ENCODE assay signal across 10 mouse cellular contexts in the genomic region with DNA sequence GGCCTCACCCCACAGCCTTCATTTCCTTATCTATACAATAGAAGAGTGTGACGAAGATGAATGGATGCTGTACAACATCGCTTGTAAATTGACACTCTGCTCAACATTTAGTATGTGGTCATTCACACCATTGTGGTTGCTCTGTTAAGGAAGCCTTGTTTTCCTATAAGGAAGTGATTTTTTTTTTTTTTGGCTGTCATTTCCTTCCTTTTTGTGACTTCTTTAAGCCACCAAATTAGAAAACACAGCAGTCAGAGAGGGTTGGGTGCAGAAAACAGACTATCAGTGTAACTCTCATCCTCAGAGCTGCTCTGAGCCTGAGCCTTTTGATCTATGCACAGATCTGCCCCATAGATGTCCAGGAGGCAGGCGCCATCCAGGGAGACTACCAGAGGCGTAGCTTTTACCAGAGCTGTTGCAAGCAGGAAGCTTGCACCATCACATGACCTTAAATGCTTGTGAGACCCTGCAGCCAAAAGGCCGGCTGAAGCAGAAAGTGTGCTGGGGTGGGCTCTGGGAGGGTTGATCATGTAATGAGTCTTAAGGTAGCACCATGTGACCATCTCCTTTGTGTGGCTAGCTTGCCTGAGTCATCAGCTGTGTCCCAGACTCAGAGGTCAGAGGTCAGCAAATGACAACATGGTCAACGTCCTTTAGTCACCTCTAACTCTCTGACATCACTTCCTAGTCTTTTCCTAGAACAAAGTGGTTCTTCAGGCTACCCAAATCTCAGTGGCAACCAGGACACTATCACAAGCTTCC. TPM values are rescaled to one million over a fixed set of nuclear protein-coding genes. Genes with fewer than 3 reads are reported as not detected.
A peak's percentile ranks its signal among the peaks of the same experiment; 100 is the strongest.
DNase-seq lines count a peak whose midpoint lies in the region; ATAC-seq and TF ChIP-seq lines count a peak whose summit lies in the region.
"Had no signal": no experiment of that assay in that cellular context is flagged by ENCODE, and none has a peak within 500 bp of the region (broad histone marks: within the 10 kb centered on the region; RNA-seq: fewer than 3 reads in every experiment).

No protein-coding gene starts in this region.

- no peak overlapping the region for H3K4me2 ChIP-seq in heart, embryonic 13.5 days
- H3K4me2 ChIP-seq in liver, embryonic 13.5 days, result no peak overlapping the region
- no peak overlapping the region for H3K4me2 ChIP-seq in intestine, postnatal 0 days (replicated peaks; ENCODE audit: low read depth)
- H3K4me2 ChIP-seq: neural tube, embryonic 13.5 days had no signal

- no peak overlapping the region for H3K9ac ChIP-seq in heart, embryonic 13.5 days
- no peak overlapping the region for H3K9ac ChIP-seq in liver, embryonic 13.5 days
- H3K9ac ChIP-seq in intestine, postnatal 0 days (ENCODE audit: low read depth, low read length), result no peak overlapping the region
- H3K9ac ChIP-seq: neural tube, embryonic 13.5 days had no signal

- no peak overlapping the region for H3K4me3 ChIP-seq in heart, embryonic 13.5 days
- H3K4me3 ChIP-seq in liver, embryonic 13.5 days (replicated peaks), result no peak overlapping the region
- H3K4me3 ChIP-seq in intestine, postnatal 0 days (ENCODE audit: low read depth, low read length), result no peak overlapping the region
- H3K4me3 ChIP-seq: left cerebral cortex, adult 2 months; neural tube, embryonic 13.5 days had no signal

- no peaks in the 10 kb centered on the region for H3K27me3 ChIP-seq in heart, embryonic 13.5 days (replicated peaks)
- H3K27me3 ChIP-seq in liver, embryonic 13.5 days, result no peaks in the 10 kb centered on the region
- H3K27me3 ChIP-seq in intestine, postnatal 0 days (replicated peaks; ENCODE audit: control insufficient read depth, insufficient read depth, low read length), result no peaks in the 10 kb centered on the region
- H3K27me3 ChIP-seq: neural tube, embryonic 13.5 days had no signal

- TF ChIP-seq CTCF in intestine, postnatal 0 days (IDR thresholded peaks at IDR 0.05; ENCODE audit: low read depth), result no peak

- peaks cover 8% of the 10 kb centered on the region; the same call in 1 of the 2 replicates for H3K9me3 ChIP-seq in heart, embryonic 13.5 days
- no peaks in the 10 kb centered on the region for H3K9me3 ChIP-seq in liver, embryonic 13.5 days (replicated peaks)
- H3K9me3 ChIP-seq in intestine, postnatal 0 days (ENCODE audit: control insufficient read depth), result no peaks in the 10 kb centered on the region
- H3K9me3 ChIP-seq: neural tube, embryonic 13.5 days had no signal

- ATAC-seq in heart, embryonic 13.5 days (ENCODE audit: extremely low read depth, insufficient number of reproducible peaks, low FRiP score, low TSS enrichment), result no peak
- peak; percentile 37; the same call in 1 of the 2 replicates for ATAC-seq in liver, embryonic 13.5 days (ENCODE audit: low read depth)
- ATAC-seq in intestine, postnatal 0 days, result no peak

- peak overlapping the region; percentile 68 for H3K27ac ChIP-seq in heart, embryonic 13.5 days (replicated peaks)
- peak overlapping the region; percentile 48; the same call in 1 of the 2 replicates for H3K27ac ChIP-seq in liver, embryonic 13.5 days
- no peak overlapping the region for H3K27ac ChIP-seq in intestine, postnatal 0 days (ENCODE audit: low read depth, low read length)
- H3K27ac ChIP-seq: left cerebral cortex, adult 2 months; neural tube, embryonic 13.5 days had no signal

- intact Hi-C loops in heart, postnatal 10 days (cut with DNase I), result no loop called here
- intact Hi-C loops in left cerebral cortex, postnatal 14 days (cut with DNase I), result no loop called here

- H3K4me1 ChIP-seq in heart, embryonic 13.5 days, result peaks cover 33% of the 10 kb centered on the region
- peaks cover 7% of the 10 kb centered on the region; the same call in 1 of the 2 replicates for H3K4me1 ChIP-seq in liver, embryonic 13.5 days (replicated peaks)
- H3K4me1 ChIP-seq in intestine, postnatal 0 days (replicated peaks; ENCODE audit: control insufficient read depth, insufficient read depth, low read length), result no peaks in the 10 kb centered on the region
- H3K4me1 ChIP-seq: neural tube, embryonic 13.5 days had no signal

- 43% methylated on average over 6 of the region's 6 CpGs for WGBS in heart, embryonic 13.5 days
- 15% methylated on average over 6 of the region's 6 CpGs for WGBS in liver, embryonic 13.5 days (ENCODE audit: insufficient replicate concordance)
- 65% methylated on average over 6 of the region's 6 CpGs for WGBS in intestine, postnatal 0 days

- peaks cover 10% of the 10 kb centered on the region for H3K36me3 ChIP-seq in heart, embryonic 13.5 days
- H3K36me3 ChIP-seq in liver, embryonic 13.5 days, result no peaks in the 10 kb centered on the region
- no peaks in the 10 kb centered on the region for H3K36me3 ChIP-seq in intestine, postnatal 0 days (ENCODE audit: control insufficient read depth, insufficient read depth)
- H3K36me3 ChIP-seq: neural tube, embryonic 13.5 days had no signal

- DNase-seq in heart, postnatal 10 days, result no peak
- DNase-seq in 3T3-L1 (ENCODE audit: low read depth, low spot score) (peak; percentile 38), NIH3T3 (ENCODE audit: low read depth) (peak; percentile 19)
- DNase-seq in liver, embryonic 13.5 days, result no peak
- DNase-seq in left cerebral cortex, postnatal 14 days (ENCODE audit: low spot score in 2 of 2), result no peak
- DNase-seq in cerebellum, postnatal 10 days, result no peak

RNA-seq across cellular contexts. Expression of a gene that starts 9.2 kb away (rescaled TPM):
- 1.3 and 1.5 TPM in 2 replicates for polyA plus RNA-seq in heart, embryonic 13.5 days (2015; fragmentation: Nextera tagmentation; extraction: Ambion mirVana)
- 1 to 10 TPM; 8.8 to 9.1 TPM for total RNA-seq in heart, postnatal 10 days (2021)
- polyA plus RNA-seq in liver, embryonic 13.5 days (2015; fragmentation: Nextera tagmentation; extraction: Ambion mirVana), result 1.2 and 1.4 TPM in 2 replicates
- 10 to 100 TPM; 23.8 to 24.0 TPM for total RNA-seq in left cerebral cortex, postnatal 14 days (2021)
- polyA plus RNA-seq in intestine, postnatal 0 days (2015; fragmentation: Nextera tagmentation; extraction: Ambion mirVana), result 1.5 and 1.6 TPM in 2 replicates

Comparison
In these comparisons a context has a peak if more than half of its experiments do, and no peak if none do; other contexts are left out.
1. DNase-seq: peak in 3T3-L1 (single experiment) and NIH3T3 (single experiment); none in heart, postnatal 10 days (0 of 2), liver, embryonic 13.5 days (single experiment), left cerebral cortex, postnatal 14 days (0 of 2) and cerebellum, postnatal 10 days (0 of 2).